Mouse (Mus musculus): Measurements from ENCODE around the gene Atxn1.

The Atxn1 gene

DNA sequence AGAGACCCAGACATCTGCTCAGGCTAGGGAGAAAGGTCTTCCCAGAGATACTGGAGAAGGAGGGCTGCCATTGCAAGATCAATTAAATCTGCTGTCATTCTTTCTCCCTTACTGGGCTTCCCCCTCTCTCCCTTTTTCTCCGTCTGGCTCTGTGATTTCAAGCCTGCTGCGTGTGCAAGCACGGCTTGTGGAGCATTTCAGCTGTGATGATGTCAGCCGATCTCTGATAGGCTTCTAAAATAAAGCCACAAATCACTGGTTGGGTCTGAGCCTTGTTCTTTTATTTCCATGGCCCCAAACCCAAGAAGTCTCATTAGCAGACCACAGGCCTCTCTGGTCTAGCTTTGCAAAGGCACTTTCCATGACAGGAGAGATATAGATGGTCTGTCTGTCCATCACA is 399.9 kb downstream of the Atxn1 start:
- Histone ChIP-seq H3K36me3 (ENCODE audit: control insufficient read depth, insufficient read depth, low read length, poor library complexity, severe bottlenecking) (no peaks in the 10 kb centered on the region), H3K27me3 (ENCODE audit: control insufficient read depth, insufficient read depth, low read length, poor library complexity, severe bottlenecking) (no peaks in the 10 kb centered on the region)
- DNase-seq (ENCODE audit: low read depth, low spot score) = no peak

GRCm38 (mm10) chr13:45562011-45562410 is 402.8 kb downstream of the Atxn1 start:
- Histone ChIP-seq H3K27me3 (ENCODE audit: control insufficient read depth, insufficient read depth, low read length, poor library complexity, severe bottlenecking) (no peaks in the 10 kb centered on the region), H3K36me3 (ENCODE audit: control insufficient read depth, insufficient read depth, low read length, poor library complexity, severe bottlenecking) (no peaks in the 10 kb centered on the region)
- no peak for DNase-seq (ENCODE audit: low read depth, low spot score)

DNA sequence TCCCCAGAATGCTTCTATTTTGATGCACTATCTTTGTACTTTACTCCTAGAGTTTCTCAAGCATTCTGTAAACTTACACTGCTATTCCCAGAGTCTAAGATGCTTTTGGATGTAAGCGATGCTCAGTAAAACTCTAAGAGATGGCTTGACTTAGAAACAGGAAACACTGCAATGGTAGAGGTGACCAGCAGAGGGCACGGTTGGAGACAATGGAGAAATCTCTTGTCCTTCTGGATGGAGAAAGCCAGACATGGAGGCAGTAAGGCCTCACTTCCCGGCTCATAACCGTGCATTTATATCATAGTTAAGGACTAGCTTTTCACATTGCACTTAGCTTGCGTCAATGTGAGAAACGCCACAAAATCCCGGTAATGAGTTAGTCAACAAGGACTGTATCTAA is 404.3 kb downstream of the Atxn1 start:
- no peaks in the 10 kb centered on the region; the same call in 1 of the 2 replicates for H3K27me3 ChIP-seq (ENCODE audit: control insufficient read depth, insufficient read depth, low read length, poor library complexity, severe bottlenecking)
- no peaks in the 10 kb centered on the region for H3K36me3 ChIP-seq (ENCODE audit: control insufficient read depth, insufficient read depth, low read length, poor library complexity, severe bottlenecking)
- peak; percentile 27 for DNase-seq (ENCODE audit: low read depth, low spot score)

- DNase-seq (ENCODE audit: low read depth, low spot score) = no peak
- Histone ChIP-seq H3K27me3 (ENCODE audit: control insufficient read depth, insufficient read depth, low read length, poor library complexity, severe bottlenecking) (no peaks in the 10 kb centered on the region; the same call in 1 of the 2 replicates), H3K36me3 (ENCODE audit: control insufficient read depth, insufficient read depth, low read length, poor library complexity, severe bottlenecking) (no peaks in the 10 kb centered on the region)
Observed at GRCm38 (mm10) chr13:45559258-45559657, 405.6 kb downstream of the Atxn1 start.

DNA sequence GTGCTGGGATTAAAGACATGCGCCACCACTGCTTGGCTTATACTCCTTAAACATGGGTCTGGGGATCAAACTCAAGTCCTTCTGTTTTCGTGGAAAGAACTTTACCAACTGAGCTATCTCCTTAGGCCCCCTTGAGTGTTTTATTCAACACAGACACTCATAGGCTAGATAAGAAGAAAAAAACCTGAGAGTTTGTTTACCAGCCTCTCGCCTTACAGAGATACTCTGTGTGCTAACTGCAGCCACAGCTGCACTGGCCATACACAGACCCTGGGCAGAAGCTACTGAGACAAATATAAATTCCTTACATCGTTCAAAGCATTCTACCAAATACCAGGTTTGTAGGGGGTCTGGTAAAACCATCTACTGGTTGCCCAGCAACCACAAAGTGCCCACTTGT is 406.4 kb downstream of the Atxn1 start:
- Histone ChIP-seq H3K27me3 (ENCODE audit: control insufficient read depth, insufficient read depth, low read length, poor library complexity, severe bottlenecking) (no peaks in the 10 kb centered on the region; the same call in 1 of the 2 replicates), H3K36me3 (ENCODE audit: control insufficient read depth, insufficient read depth, low read length, poor library complexity, severe bottlenecking) (no peaks in the 10 kb centered on the region)
- DNase-seq (ENCODE audit: low read depth, low spot score) = no peak

DNA sequence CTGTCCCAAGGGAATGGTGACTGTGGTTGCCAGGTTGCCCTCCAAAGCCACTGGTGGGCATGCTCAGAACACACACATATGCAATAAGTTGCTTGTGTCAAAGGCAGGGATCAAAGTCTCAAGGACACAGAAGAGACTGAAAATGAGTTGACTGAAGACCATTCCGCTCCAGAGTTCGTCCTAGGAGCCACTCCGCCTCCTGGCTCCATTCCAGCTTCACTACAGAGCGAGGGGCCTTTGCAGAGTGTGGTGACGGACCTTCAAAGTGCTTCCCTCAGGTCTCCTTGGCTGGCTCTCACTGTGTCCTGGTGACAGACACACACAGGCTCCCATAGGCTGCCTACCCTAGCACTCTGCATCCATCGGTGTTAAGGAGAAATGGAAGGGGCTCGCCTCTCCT is 411.1 kb downstream of the Atxn1 start:
- DNase-seq (ENCODE audit: low read depth, low spot score) = no peak
- Histone ChIP-seq H3K36me3 (ENCODE audit: control insufficient read depth, insufficient read depth, low read length, poor library complexity, severe bottlenecking) (no peaks in the 10 kb centered on the region), H3K27me3 (ENCODE audit: control insufficient read depth, insufficient read depth, low read length, poor library complexity, severe bottlenecking) (no peaks in the 10 kb centered on the region; the same call in 1 of the 2 replicates)

GRCm38 (mm10) chr13:45547549-45547948 is 417.3 kb downstream of the Atxn1 start:
- no peak for DNase-seq (ENCODE audit: low read depth, low spot score)

DNA sequence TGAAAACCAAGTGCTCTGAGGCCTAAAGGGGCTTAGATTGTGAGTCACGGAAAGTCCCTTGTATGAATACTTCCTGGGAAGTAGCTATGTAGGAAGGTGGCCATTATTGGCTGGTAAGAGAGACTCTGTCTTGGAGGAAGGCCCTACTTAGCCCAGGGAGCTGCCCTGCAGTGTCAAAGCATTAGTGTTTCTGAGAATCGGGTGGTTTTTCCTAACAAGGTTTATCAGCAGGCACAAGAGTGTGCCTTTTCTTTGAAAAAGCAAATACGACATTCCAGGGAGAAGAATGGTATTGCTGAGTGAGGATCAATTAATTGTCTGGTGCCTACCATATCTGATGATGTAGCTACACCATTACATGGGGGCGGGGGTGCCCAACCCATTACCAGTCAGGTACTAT is 417.9 kb downstream of the Atxn1 start:
- no peak for DNase-seq (ENCODE audit: low read depth, low spot score)
- no peaks in the 10 kb centered on the region for H3K36me3 ChIP-seq (ENCODE audit: control insufficient read depth, insufficient read depth, low read length, poor library complexity, severe bottlenecking)
- H3K27me3 ChIP-seq (ENCODE audit: control insufficient read depth, insufficient read depth, low read length, poor library complexity, severe bottlenecking) = no peaks in the 10 kb centered on the region

More at GRCm38 (mm10) chr13:45547549-45547948, 417.3 kb downstream of the Atxn1 start:
- no peaks in the 10 kb centered on the region for H3K36me3 ChIP-seq (ENCODE audit: control insufficient read depth, insufficient read depth, low read length, poor library complexity, severe bottlenecking)
- H3K27me3 ChIP-seq (ENCODE audit: control insufficient read depth, insufficient read depth, low read length, poor library complexity, severe bottlenecking) = no peaks in the 10 kb centered on the region

GRCm38 (mm10) chr13:45545974-45546373 is 418.8 kb downstream of the Atxn1 start:
- DNase-seq (ENCODE audit: low read depth, low spot score) = no peak
- no peaks in the 10 kb centered on the region for H3K36me3 ChIP-seq (ENCODE audit: control insufficient read depth, insufficient read depth, low read length, poor library complexity, severe bottlenecking)
- no peaks in the 10 kb centered on the region for H3K27me3 ChIP-seq (ENCODE audit: control insufficient read depth, insufficient read depth, low read length, poor library complexity, severe bottlenecking)

DNA sequence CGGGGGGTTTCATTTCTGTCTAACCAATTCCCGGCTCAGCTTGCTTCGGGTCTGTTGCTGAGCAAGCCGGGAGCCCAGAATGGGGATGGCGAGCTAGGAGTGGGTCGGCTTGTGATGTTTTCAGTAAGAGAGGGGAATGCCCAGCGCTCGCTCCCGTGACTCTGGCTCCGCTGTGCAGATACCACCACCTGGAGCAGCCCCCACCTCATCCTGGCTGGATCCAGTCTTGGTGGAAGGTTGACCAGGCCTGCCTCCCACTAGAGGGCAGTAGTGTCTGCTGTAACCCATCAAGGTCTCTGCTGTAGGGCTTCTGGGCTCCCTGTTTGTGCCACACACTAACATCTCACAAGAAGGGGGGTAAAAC is 425.6 kb downstream of the Atxn1 start:
- H3K27me3 ChIP-seq (ENCODE audit: control insufficient read depth, insufficient read depth, low read length, poor library complexity, severe bottlenecking) = no peaks in the 10 kb centered on the region
- no peaks in the 10 kb centered on the region for H3K36me3 ChIP-seq (ENCODE audit: control insufficient read depth, insufficient read depth, low read length, poor library complexity, severe bottlenecking)
- DNase-seq (ENCODE audit: low read depth, low spot score) = peak; percentile 55

GRCm38 (mm10) chr13:45538532-45539204 is 426.1 kb downstream of the Atxn1 start:
- no peaks in the 10 kb centered on the region for H3K27me3 ChIP-seq (ENCODE audit: control insufficient read depth, insufficient read depth, low read length, poor library complexity, severe bottlenecking)
- no peaks in the 10 kb centered on the region for H3K36me3 ChIP-seq (ENCODE audit: control insufficient read depth, insufficient read depth, low read length, poor library complexity, severe bottlenecking)
- peak; percentile 9 for DNase-seq (ENCODE audit: low read depth, low spot score)

GRCm38 (mm10) chr13:45538091-45538490 is 426.7 kb downstream of the Atxn1 start:
- Histone ChIP-seq H3K27me3 (ENCODE audit: control insufficient read depth, insufficient read depth, low read length, poor library complexity, severe bottlenecking) (no peaks in the 10 kb centered on the region), H3K36me3 (ENCODE audit: control insufficient read depth, insufficient read depth, low read length, poor library complexity, severe bottlenecking) (no peaks in the 10 kb centered on the region)
- DNase-seq (ENCODE audit: low read depth, low spot score) = no peak

- Histone ChIP-seq H3K36me3 (ENCODE audit: control insufficient read depth, insufficient read depth, low read length, poor library complexity, severe bottlenecking) (no peaks in the 10 kb centered on the region), H3K27me3 (ENCODE audit: control insufficient read depth, insufficient read depth, low read length, poor library complexity, severe bottlenecking) (no peaks in the 10 kb centered on the region)
- no peak for DNase-seq (ENCODE audit: low read depth, low spot score)
Observed at GRCm38 (mm10) chr13:45537110-45537509, 427.7 kb downstream of the Atxn1 start.

DNA sequence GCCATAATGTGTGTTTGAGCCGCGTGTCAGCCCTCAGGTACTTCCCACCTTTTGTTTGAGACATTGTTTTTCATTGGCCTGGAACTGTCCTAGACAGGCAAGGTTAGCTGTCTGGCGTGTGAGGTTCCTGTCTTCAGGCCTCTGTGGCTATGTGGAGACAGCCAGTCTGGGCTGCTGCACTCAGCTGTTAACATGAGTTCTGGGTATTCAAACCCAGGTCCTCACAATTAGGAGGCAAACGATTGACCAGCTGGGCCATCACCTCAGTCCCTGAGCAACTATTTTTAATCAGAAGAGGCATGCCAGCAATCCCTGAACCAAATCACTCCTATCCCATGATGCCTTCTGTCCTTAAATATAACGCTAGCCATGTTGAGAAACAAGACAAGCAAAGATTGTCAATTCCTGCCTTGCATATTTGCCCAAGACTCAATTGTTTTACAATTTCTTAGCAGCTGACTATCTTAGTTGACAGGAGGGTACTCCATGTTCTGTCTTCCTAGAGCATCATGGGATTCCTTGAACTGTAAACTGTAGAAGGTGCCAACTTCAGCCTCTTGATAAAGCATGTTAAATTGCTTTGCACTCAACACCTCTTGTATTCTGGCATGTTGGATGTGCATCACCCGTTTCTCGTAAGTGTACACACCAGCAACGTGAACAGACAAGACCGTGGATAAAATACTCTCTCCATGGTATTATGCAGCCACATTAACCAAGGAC is 428.9 kb downstream of the Atxn1 start:
- no peak for DNase-seq (ENCODE audit: low read depth, low spot score)
- Histone ChIP-seq H3K36me3 (ENCODE audit: control insufficient read depth, insufficient read depth, low read length, poor library complexity, severe bottlenecking) (no peaks in the 10 kb centered on the region), H3K27me3 (ENCODE audit: control insufficient read depth, insufficient read depth, low read length, poor library complexity, severe bottlenecking) (no peaks in the 10 kb centered on the region)

GRCm38 (mm10) chr13:45530754-45531153 is 434.1 kb downstream of the Atxn1 start:
- H3K27me3 ChIP-seq (ENCODE audit: control insufficient read depth, insufficient read depth, low read length, poor library complexity, severe bottlenecking) = no peaks in the 10 kb centered on the region
- no peak for DNase-seq (ENCODE audit: low read depth, low spot score)
- no peaks in the 10 kb centered on the region for H3K36me3 ChIP-seq (ENCODE audit: control insufficient read depth, insufficient read depth, low read length, poor library complexity, severe bottlenecking)

Measured in splenic B cell, adult 2 months (primary cell).